Mouse (Mus musculus) hindbrain, postnatal 0 days (tissue): ENCODE results near the gene Suv39h2. TPM values are rescaled to one million over a fixed set of nuclear protein-coding genes. Genes with fewer than 3 reads are reported as not detected.
A peak's percentile ranks its signal among the peaks of the same experiment; 100 is the strongest.

Experiments
- ATAC-seq: fragments of 200-750 bp; cut with Nextera tagmentation; 2 replicates; pipeline ENCODE4 v1.8.0; 2017; ENCODE audit warnings: mild to moderate bottlenecking, moderate TSS enrichment, moderate library complexity
- DNase-seq: peaks from one replicate; pipeline ENCODE4 v3.0.0-alpha.2; 2015; ENCODE audit warnings: low spot score
- H3K27ac ChIP-seq: fragments of 300-500 bp; sonication (generic); 2 replicates; pipeline ENCODE4 v1.5.1; 2014; ENCODE audit warnings: mild to moderate bottlenecking
- H3K27me3 ChIP-seq: fragments of 300-500 bp; sonication (generic); 2 replicates; pipeline ENCODE4 v1.6.1; 2014; ENCODE audit warnings: low read length, mixed read lengths; ENCODE audit not compliant: insufficient read depth
- H3K36me3 ChIP-seq: fragments of 300-500 bp; sonication (generic); 2 replicates; pipeline ENCODE4 v1.6.1; 2014; ENCODE audit warnings: low read length, mixed read lengths; ENCODE audit not compliant: insufficient read depth
- H3K4me1 ChIP-seq: fragments of 300-500 bp; sonication (generic); 2 replicates; pipeline ENCODE4 v1.6.1; 2014; ENCODE audit warnings: antibody characterized with exemption, low read length, mixed read lengths; ENCODE audit not compliant: insufficient read depth
- H3K4me2 ChIP-seq: fragments of 300-500 bp; sonication (generic); 2 replicates; pipeline ENCODE4 v1.6.1; 2014; ENCODE audit warnings: low read depth, mild to moderate bottlenecking, low read length, moderate library complexity, mixed read lengths
- H3K4me3 ChIP-seq: fragments of 300-500 bp; sonication (generic); 2 replicates; pipeline ENCODE4 v1.5.1; 2014; ENCODE audit warnings: low read length
- H3K9ac ChIP-seq: fragments of 300-500 bp; sonication (generic); replicated peaks from 2 replicates; pipeline ENCODE4 v1.6.1; 2014; ENCODE audit warnings: mild to moderate bottlenecking, low read length, moderate library complexity, mixed read lengths
- H3K9me3 ChIP-seq: fragments of 300-500 bp; sonication (generic); 2 replicates; pipeline ENCODE4 v1.6.1; 2016; ENCODE audit warnings: low read length, mixed read lengths
- CTCF ChIP-seq: IDR thresholded peaks from 2 replicates; pipeline ENCODE4 v1.5.1; 2016; ENCODE audit warnings: antibody characterized with exemption, control low read depth, low read depth
- WGBS: fragments of 180-500 bp; shearing (Covaris S2); extraction: QIAGEN DNeasy Blood & Tissue Kit; methylation state at CpG from one replicate; pipeline ENCODE4 v1.1.7; 2014; 5-methylcytosine and 5-hydroxymethylcytosine counted together
- polyA plus RNA-seq: library from polyadenylated mRNA; unstranded; fragments of >200 nt; fragmentation: Nextera tagmentation; extraction: Ambion mirVana; gene quantifications from 2 replicates; pipeline ENCODE4 v1.2.1, GENCODE M21; 2015
- total RNA-seq: library from RNA; depleted of rRNA; stranded (reverse); fragments of >200 nt; gene quantifications from 2 replicates; pipeline ENCODE4 v1.2.3, GENCODE M21; 2014; rRNA removed

The Suv39h2 gene
- total and polyA plus RNA-seq, 2 experiments from 2014 or later: 6.2 to 7.9 TPM

DNA sequence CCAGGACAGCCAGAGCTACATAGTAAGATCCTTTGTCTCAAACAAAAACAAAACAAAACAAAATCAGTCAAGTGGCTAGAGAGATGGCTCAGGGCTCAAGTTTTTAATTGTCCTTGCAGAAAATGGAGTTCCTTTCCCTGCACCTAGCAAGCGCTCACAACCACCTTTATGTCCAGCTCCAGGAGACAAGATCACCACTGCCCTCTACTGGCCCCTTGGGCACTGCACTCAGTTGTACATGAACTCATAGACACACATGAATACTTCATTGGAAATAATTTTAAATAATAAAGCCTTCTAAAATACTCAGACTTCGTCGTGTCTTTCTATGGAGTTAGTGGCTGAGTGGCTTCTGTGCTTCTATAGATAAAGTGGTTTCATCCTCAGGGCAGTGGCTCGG is 60.6 kb downstream of the Suv39h2 start:
- WGBS: 41% methylated on average over 4 of the region's 4 CpGs
- H3K4me3 ChIP-seq: no peak overlapping the region
- TF ChIP-seq CTCF: peak; percentile 82
- H3K9me3 ChIP-seq: no peaks in the 10 kb centered on the region
- H3K4me2 ChIP-seq: no peak overlapping the region
- no peaks in the 10 kb centered on the region for H3K27me3 ChIP-seq
- ATAC-seq (no peak), DNase-seq (peak; percentile 78)
- no peak overlapping the region for H3K9ac ChIP-seq
- no peaks in the 10 kb centered on the region for H3K4me1 ChIP-seq
- H3K27ac ChIP-seq: no peak overlapping the region
- H3K36me3 ChIP-seq: no peaks in the 10 kb centered on the region

DNA sequence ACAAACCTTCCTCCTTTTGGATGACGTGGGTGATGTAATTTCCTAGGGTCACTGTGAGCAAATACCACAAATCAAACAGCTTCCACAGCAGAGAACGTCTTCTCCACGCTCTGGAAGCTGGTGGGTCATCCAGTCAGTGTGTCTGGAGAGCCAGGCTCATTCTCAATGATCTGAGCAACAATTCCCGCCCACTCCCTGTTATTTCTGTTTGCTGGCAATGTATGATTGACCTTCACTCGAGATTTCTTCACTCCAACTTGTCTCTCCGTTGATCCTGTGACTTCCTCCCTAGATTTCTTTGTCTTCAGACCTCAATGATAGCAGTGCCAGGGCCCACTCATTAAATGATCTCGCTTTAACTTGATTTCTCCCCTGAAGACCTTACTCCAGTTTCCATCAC is 67.1 kb downstream of the Suv39h2 start:
- H3K9me3 ChIP-seq: no peaks in the 10 kb centered on the region
- no peak overlapping the region for H3K27ac ChIP-seq
- no peaks in the 10 kb centered on the region for H3K4me1 ChIP-seq
- no peaks in the 10 kb centered on the region for H3K36me3 ChIP-seq
- H3K9ac ChIP-seq: no peak overlapping the region
- no peak overlapping the region for H3K4me3 ChIP-seq
- H3K27me3 ChIP-seq: no peaks in the 10 kb centered on the region
- 87% methylated on average over 7 of the region's 7 CpGs for WGBS
- no peak overlapping the region for H3K4me2 ChIP-seq
- no peak for TF ChIP-seq CTCF
- no peak for ATAC-seq
- no peak for DNase-seq

DNA sequence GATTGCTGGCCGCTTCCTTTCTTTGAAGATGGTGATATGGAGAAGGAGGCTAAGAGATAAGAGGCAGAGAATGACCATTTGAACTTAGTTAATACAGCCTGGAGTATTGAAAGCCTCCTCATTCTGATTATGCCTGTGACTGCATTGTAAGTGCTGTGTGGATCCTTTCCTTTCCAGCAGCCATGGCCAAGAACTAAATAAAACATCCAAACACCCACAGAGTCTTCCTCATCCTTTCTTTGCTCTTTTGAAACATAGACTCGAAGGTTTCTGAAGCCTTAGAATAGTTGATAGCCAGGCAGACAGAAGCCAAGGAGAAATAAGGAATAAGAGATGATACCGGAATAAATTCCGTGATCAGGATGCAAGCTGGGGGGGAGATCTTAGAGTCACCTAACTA is 68.8 kb downstream of the Suv39h2 start:
- Histone ChIP-seq H3K9me3 (no peaks in the 10 kb centered on the region), H3K27me3 (no peaks in the 10 kb centered on the region), H3K4me3 (no peak overlapping the region), H3K27ac (no peak overlapping the region), H3K9ac (no peak overlapping the region), H3K4me2 (no peak overlapping the region), H3K36me3 (no peaks in the 10 kb centered on the region), H3K4me1 (no peaks in the 10 kb centered on the region)
- TF ChIP-seq CTCF: no peak
- DNase-seq (no peak), ATAC-seq (no peak)
- 75% methylated on average over 4 of the region's 4 CpGs for WGBS

Other genes with a start within 250 kb of the Suv39h2 start
- 55.2 and 69.3 TPM in 2 replicates for gene Nmt2, start 190.8 kb downstream of the Suv39h2 start, total RNA-seq
- gene Nmt2, start 190.8 kb downstream of the Suv39h2 start, polyA plus RNA-seq: 104 and 106 TPM in 2 replicates
- gene Rpp38, start 142.4 kb downstream of the Suv39h2 start, total RNA-seq: 7.0 and 8.7 TPM in 2 replicates
- gene Rpp38, start 142.4 kb downstream of the Suv39h2 start, polyA plus RNA-seq: 7.1 and 8.6 TPM in 2 replicates
- gene Acbd7, start 138.9 kb downstream of the Suv39h2 start, total RNA-seq: 3.0 TPM in 1 of 2 replicates, not detected in the other
- 9.0 and 9.2 TPM in 2 replicates for gene Acbd7, start 138.9 kb downstream of the Suv39h2 start, polyA plus RNA-seq
- gene Olah, start 77.8 kb downstream of the Suv39h2 start, total RNA-seq: not detected in 2 replicates
- gene Olah, start 77.8 kb downstream of the Suv39h2 start, polyA plus RNA-seq: 0.20 TPM in 1 of 2 replicates, not detected in the other
- 3.0 and 6.4 TPM in 2 replicates for gene Meig1, start 52.4 kb downstream of the Suv39h2 start, total RNA-seq
- gene Meig1, start 52.4 kb downstream of the Suv39h2 start, polyA plus RNA-seq: 12.4 and 15.8 TPM in 2 replicates
- gene Dclre1c, start 50.9 kb downstream of the Suv39h2 start, total RNA-seq: 6.8 and 9.6 TPM in 2 replicates
- gene Dclre1c, start 50.9 kb downstream of the Suv39h2 start, polyA plus RNA-seq: 8.1 and 8.5 TPM in 2 replicates
- 8.8 and 10.6 TPM in 2 replicates for gene Gm45902, start 37.8 kb upstream of the Suv39h2 start, total RNA-seq
- gene Gm45902, start 37.8 kb upstream of the Suv39h2 start, polyA plus RNA-seq: 5.2 and 5.5 TPM in 2 replicates
- 40.3 and 61.0 TPM in 2 replicates for gene Hspa14, start 37.8 kb upstream of the Suv39h2 start, total RNA-seq
- gene Hspa14, start 37.8 kb upstream of the Suv39h2 start, polyA plus RNA-seq: 56.6 and 58.8 TPM in 2 replicates
- gene Cdnf, start 38.0 kb upstream of the Suv39h2 start, total RNA-seq: 0.32 and 1.1 TPM in 2 replicates
- gene Cdnf, start 38.0 kb upstream of the Suv39h2 start, polyA plus RNA-seq: 0.38 and 0.47 TPM in 2 replicates
- 34.0 and 41.3 TPM in 2 replicates for gene Fam107b, start 95.5 kb upstream of the Suv39h2 start, total RNA-seq
- gene Fam107b, start 95.5 kb upstream of the Suv39h2 start, polyA plus RNA-seq: 21.0 and 23.6 TPM in 2 replicates